Mouse (Mus musculus): ENCODE data around the gene Gm17655. TPM values are rescaled to one million over a fixed set of nuclear protein-coding genes. Genes with fewer than 3 reads are reported as not detected.
"Not testable (repeated sequence)": the region's sequence is repeated elsewhere in the genome, so short reads cannot be mapped to it uniquely, and the experiment has no call there.

Gene Gm17655
- total RNA-seq (2022): 1 to 10 TPM; 1.7 to 6.7 (median 3.6) TPM

DNA sequence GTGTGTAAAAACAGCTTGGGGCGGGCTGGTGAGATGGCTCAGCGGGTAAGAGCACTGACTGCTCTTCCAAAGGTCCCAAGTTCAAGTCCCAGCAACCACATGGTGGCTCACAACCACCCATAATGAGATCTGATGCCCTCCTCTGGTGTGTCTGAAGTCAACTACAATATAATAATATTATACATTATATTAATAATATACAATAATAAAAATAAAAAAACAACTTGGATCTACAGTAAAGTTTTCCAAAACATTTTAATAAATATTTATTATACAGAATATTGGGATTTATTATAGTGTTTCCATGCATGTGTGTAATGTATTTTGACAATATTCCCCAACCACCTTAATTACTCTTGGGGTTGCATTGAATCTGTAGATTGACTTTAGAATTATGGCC is at the start of gene Gm17655:
Gm17655 (minus strand) TSS at position 101 of the 400 bp plus-strand sequence.
- not testable (repeated sequence) for DNase-seq (ENCODE audit: low spot score)

DNA sequence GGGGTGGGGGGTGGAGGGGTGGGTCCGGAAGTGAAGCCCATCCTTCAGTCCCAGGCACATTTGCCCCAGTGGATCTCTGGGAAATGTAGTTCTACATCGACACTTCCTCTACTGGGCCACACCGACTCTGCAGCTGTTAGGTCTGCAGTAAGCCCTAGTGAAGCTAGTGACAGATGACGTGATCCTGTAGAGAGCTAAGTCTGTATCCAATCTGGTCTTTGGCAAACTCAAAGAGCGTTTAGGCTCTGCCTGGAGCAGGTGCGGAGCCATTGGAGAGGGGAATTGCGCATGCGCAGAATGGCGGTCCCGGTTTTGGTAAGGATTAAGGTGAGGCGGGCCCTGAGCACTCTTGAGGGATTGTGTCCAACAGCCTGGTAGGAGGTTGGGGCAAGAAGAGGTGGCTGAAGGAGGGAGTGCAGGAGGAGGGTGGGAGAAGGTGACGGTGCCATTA is 37.7 kb upstream of the Gm17655 start, which contains the start of gene Zfp605:
Zfp605 (plus strand) TSS at position 102 of the 451 bp plus-strand sequence.
- DNase-seq (ENCODE audit: low spot score): peak; percentile 90

GRCm38 (mm10) chr5:110108305-110108628 is 36.0 kb upstream of the Gm17655 start:
- DNase-seq (ENCODE audit: low spot score): peak; percentile 95

GRCm38 (mm10) chr5:110107581-110108304 is 35.4 kb upstream of the Gm17655 start, which contains the start of gene Gtpbp6:
Gene Gtpbp6, minus strand, starts transcription at chr5:110108197.
- peak; percentile 93 for DNase-seq (ENCODE audit: low spot score)

GRCm38 (mm10) chr5:110106901-110107564 is 34.7 kb upstream of the Gm17655 start:
- no peak for DNase-seq (ENCODE audit: low spot score)

GRCm38 (mm10) chr5:110106140-110106871 is 34.0 kb upstream of the Gm17655 start:
- no peak for DNase-seq (ENCODE audit: low spot score)

DNA sequence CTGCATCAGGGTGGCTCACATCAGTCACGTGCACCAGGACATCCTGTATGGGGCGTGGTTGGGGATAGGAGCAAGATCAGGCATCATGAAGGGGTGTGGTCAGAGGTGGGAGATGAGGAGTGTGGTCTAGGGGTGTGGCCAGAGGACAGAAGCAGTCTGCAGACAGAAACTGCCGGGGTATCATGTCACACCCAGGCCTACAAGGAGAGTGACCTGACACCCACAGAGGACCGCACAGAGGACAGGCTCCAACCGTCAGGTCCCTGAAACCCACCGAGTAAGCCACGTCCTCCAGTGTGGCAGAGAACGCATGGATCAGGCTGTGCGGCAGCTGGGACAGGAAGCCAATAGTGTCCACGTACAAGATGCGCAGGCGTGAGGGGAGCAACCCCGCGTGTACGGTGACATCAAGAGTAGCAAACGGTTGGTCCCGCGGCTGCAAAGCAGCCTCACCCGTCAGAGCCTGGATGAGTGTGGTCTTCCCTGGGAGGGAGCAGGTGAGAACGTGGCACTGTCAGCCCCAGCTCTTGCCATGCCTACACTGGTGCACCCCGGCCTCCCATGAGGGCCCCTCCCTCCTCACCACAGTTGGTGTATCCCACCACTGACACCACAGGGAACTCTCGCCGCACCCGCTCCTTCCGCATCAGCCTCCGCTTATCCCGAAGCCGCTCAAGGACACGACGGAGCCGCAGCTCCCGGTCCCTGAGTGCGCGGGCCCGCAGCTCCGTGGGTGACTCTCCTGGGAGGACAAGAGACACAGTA is 32.5 kb upstream of the Gm17655 start:
- no peak for DNase-seq (ENCODE audit: low spot score)

GRCm38 (mm10) chr5:110103901-110104615 is 31.7 kb upstream of the Gm17655 start:
- DNase-seq (ENCODE audit: low spot score): no peak

GRCm38 (mm10) chr5:110102853-110103625 is 30.7 kb upstream of the Gm17655 start:
- no peak for DNase-seq (ENCODE audit: low spot score)

DNA sequence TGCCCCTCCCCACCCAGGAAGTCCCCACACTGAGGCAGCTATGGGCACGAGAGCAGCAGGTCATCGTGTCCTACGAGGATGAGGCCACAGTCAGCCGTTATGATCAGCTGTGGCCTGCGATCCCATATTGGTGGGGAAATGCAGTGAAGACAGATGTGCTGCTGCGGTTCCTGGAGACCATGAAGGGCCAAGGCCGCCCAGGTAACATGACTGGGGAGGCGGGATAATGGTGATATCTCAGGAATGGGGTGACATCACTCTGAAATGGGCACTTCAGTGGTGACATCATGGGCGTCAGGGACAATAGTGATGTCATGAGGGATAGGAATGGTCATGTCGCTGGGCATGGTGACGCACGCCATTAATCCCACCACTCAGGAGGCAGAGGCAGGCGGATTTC is 30.1 kb upstream of the Gm17655 start:
- DNase-seq (ENCODE audit: low spot score): no peak

GRCm38 (mm10) chr5:110101716-110102347 is 29.5 kb upstream of the Gm17655 start:
- no peak for DNase-seq (ENCODE audit: low spot score)

DNA sequence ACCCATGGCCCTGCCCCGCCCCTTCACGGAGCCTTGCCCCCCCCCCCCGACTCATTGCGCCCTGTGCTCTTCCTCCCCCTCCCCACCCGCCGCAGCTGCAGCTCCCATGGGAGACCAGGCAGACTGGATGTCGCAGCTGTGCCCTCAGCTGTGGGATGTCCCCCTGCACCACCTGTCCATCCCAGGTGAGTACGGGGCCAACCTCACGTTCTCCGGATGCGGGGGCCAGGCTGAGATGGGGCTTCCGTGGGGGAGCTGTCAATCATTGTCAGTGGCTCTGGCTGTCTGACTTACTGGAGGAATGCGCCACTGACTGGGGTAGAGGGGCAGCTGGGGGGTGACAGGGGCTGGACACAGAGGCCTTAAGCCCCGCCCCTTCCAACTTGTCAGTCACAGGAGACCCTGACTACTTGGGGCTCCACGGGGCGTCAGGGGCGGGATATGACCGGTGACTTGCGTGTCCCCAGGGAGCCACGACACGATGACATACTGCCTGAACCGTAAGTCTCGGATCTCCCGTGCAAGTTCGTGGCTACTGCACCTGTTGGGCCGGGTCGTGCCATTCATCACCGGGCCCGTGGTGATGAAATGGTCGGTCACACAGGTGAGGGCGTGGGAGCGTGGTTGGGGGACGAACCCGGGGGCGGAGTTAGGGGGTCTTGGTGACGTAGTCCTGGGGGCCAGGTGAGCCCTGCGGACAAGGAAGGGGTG is 28.8 kb upstream of the Gm17655 start:
- no peak for DNase-seq (ENCODE audit: low spot score)

GRCm38 (mm10) chr5:110099656-110100580 is 27.6 kb upstream of the Gm17655 start, which contains the start of gene Plcxd1:
Gene Plcxd1, plus strand, starts transcription at chr5:110099969.
- no peak for DNase-seq (ENCODE audit: low spot score)

DNA sequence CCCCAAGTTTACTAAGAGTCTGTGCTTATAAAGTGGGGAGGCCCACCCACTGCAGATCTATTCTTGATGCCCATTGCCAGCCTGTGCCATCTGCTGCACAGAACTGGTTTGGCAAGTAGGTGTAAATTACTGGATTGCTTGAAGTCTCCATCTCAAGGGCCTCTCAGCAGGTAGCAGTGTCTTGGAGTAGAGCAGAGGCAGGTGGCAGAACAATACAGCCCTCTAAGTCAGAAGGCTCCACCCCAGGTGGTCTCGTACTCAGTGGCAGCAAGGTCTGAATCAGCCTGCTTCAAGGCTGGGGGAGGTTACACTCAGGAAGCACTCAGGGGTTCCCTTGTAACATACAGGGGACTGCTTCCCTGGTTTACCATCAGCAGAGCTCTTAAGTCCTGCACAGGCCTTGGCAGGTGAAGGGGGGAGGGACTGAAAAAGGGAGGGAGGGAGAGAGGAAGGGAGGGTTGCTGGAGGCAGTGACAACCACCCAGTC is 26.7 kb upstream of the Gm17655 start:
- DNase-seq (ENCODE audit: low spot score): no peak

DNA sequence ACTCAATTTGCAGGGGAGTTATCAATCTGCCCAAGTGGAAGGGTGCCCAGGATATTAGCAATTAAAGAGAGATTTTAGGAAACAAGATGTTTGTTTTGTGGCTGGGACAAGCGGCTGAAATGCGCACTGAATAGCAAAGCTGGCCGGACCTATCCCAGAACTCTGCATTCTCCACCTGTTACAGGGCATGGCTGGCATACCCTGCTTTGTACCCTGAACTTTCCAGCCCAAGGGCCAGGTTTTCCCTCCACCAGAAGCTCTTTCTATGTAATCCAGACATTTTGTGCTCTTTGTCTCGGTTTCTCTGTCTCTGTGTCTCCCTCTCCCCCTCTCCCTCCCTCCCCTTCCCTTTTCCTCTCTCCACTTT is 22.5 kb upstream of the Gm17655 start:
- no peak for DNase-seq (ENCODE audit: low spot score)

DNA sequence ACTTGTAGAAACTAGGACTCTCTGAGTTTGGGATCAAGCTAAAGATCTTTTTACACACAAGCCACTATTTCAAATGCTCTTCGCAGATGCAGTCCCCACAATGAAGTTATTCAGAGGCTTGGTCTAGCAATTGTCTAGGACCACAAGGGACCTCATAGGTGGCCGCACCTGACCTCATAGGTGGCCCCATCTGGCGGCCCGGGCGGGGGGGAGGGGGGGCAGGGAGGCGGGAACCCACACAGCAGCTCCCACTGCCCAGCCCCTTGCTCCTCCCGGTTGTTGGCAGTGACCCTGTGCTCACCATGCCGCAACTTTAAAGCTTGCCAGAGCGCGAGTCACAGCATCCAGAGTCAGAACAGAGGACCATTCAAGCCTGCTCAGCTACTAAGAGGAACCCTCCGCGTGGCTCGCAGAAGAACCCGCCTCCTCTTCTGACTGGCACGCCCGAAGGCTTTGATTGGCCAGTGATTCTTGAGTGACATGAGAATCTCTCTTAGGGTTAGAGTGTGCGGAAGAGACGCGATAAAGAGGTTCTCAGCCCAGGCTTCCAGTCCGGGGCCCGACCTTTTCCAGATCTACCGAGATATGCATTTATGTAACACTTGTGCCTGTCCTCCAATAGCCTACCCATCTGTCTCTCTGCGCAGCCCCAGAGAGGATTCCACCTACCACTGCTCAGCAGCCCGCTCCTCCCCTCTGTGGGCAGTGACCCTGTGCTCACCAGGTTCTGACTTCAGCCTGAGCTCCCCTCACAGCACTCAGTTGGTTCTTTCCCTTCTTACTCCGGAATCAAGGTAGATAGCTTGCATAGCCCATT is 21.9 kb upstream of the Gm17655 start, which contains the start of gene Gm35315:
Gm35315 (minus strand) TSS at position 391 of the 817 bp plus-strand sequence.
- DNase-seq (ENCODE audit: low spot score): peak; percentile 90

DNA sequence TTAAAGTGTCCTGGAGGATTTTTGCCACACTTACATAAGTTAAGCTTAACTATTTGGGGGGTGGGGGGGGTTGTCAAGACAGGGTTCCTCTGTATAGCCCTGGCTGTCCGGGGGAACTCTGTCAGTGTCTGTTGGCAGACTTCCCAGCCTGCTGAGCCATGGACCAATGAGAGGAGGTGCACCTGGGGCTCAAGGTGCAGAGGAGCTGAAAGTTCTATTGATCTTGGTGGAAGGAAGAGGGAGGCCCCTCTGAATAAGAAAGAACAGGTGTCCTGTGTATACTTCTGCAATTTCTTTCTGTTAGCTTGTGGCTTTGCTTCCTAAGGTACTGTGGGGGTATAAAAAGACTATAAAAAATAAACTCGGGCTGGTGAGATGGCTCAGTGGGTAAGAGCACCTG is 19.2 kb upstream of the Gm17655 start:
- no peak for DNase-seq (ENCODE audit: low spot score)

All from heart, adult 8-10 months (tissue).